Mouse (Mus musculus) C2C12 (cell line): ENCODE measurements around the gene Stxbp1.

Experiments used
- CEBPB ChIP-seq: IDR thresholded peaks from one replicate; pipeline ENCODE4 v1.6.1; 2011; ENCODE audit warnings: low read depth, mild to moderate bottlenecking, control low read depth, moderate library complexity
- CTCF ChIP-seq: IDR thresholded peaks from one replicate; pipeline ENCODE4 v1.5.1; 2011; ENCODE audit not compliant: control insufficient read depth, insufficient read depth, insufficient read length
- MAX ChIP-seq: IDR thresholded peaks from one replicate; pipeline ENCODE4 v1.6.1; 2011; ENCODE audit warnings: mild to moderate bottlenecking, control low read depth
- MYOD1 ChIP-seq: IDR thresholded peaks from one replicate; pipeline ENCODE4 v1.6.1; 2011; ENCODE audit warnings: low read depth; ENCODE audit not compliant: control insufficient read depth, insufficient read length
- MYOG ChIP-seq: IDR thresholded peaks from one replicate; pipeline ENCODE4 v1.6.1; 2011; ENCODE audit not compliant: control insufficient read depth, insufficient read length; ENCODE audit errors: extremely low read depth
- USF1 ChIP-seq: IDR thresholded peaks from one replicate; pipeline ENCODE4 v1.6.1; 2011; ENCODE audit warnings: low read depth, mild to moderate bottlenecking, control low read depth, moderate library complexity

GRCm38 (mm10) chr2:32822643-32823042, 24.4 kb downstream of the Stxbp1 start:
- TF ChIP-seq MYOD1, result no peak
- TF ChIP-seq CTCF, result no peak
- TF ChIP-seq CEBPB, result no peak
- no peak for TF ChIP-seq MYOG
- no peak for TF ChIP-seq USF1
- TF ChIP-seq MAX, result no peak
